Mouse (Mus musculus) heart, adult 2 months (tissue): ENCODE measurements around the gene Lcp2. TPM values are rescaled to one million over a fixed set of nuclear protein-coding genes. Genes with fewer than 3 reads are reported as not detected.

Experiments used
- DNase-seq, 2 experiments: peaks; one replicate each; pipeline ENCODE4 v3.0.0; 2021
- H3K27ac ChIP-seq: fragments of 200-600 bp; 2 replicates; pipeline ENCODE4 v1.8.1; 2022
- H3K27me3 ChIP-seq: fragments of 200-500 bp; 2 replicates; pipeline ENCODE4 v1.6.1; 2012; ENCODE audit warnings: mild to moderate bottlenecking, low read length, inconsistent platforms, mixed read lengths; ENCODE audit not compliant: control insufficient read depth, insufficient read depth
- H3K36me3 ChIP-seq: fragments of 200-500 bp; 2 replicates; pipeline ENCODE4 v1.6.1; 2012; ENCODE audit warnings: low read length, inconsistent platforms; ENCODE audit not compliant: control insufficient read depth, insufficient read depth
- H3K4me1 ChIP-seq: fragments of 200-500 bp; 2 replicates; pipeline ENCODE4 v1.6.1; 2011; ENCODE audit warnings: low read length; ENCODE audit not compliant: control insufficient read depth, insufficient read depth
- H3K4me3 ChIP-seq: fragments of 200-600 bp; 2 replicates; pipeline ENCODE4 v1.8.1; 2022
- H3K79me2 ChIP-seq: fragments of 200-500 bp; replicated peaks from 2 replicates; pipeline ENCODE4 v1.6.1; 2012; ENCODE audit warnings: mild to moderate bottlenecking, inconsistent platforms, low read length, moderate library complexity, mixed read lengths; ENCODE audit not compliant: control insufficient read depth, insufficient read depth
- H3K9ac ChIP-seq: fragments of 200-500 bp; 2 replicates; pipeline ENCODE4 v1.6.1; 2012; ENCODE audit warnings: low read depth, mild to moderate bottlenecking, control low read depth, inconsistent platforms, low read length, mixed read lengths
- CTCF ChIP-seq: fragments of 200-600 bp; IDR thresholded peaks from 2 replicates; pipeline ENCODE4 v1.8.1; 2022; ENCODE audit warnings: antibody characterized with exemption, mild to moderate bottlenecking, moderate library complexity
- EP300 ChIP-seq: fragments of 200-500 bp; IDR thresholded peaks from 2 replicates; pipeline ENCODE4 v1.6.1; 2011; ENCODE audit warnings: low read depth, low read length, control low read depth; ENCODE audit not compliant: insufficient read depth
- POLR2A ChIP-seq: fragments of 200-500 bp; IDR thresholded peaks from 2 replicates; pipeline ENCODE4 v1.6.1; 2011; ENCODE audit warnings: mild to moderate bottlenecking, low read depth, low read length, control low read depth; ENCODE audit not compliant: insufficient read depth
- WGBS: fragments of 180-500 bp; shearing (Covaris S2); methylation state at CpG from one replicate; pipeline ENCODE4 v1.1.7; 2018; 5-methylcytosine and 5-hydroxymethylcytosine counted together
- intact Hi-C: fragments of 180-260 bp; cut with DNase I; formaldehyde crosslinking; loops from one replicate; pipeline ENCODE4 v1.15.1; 2025
- polyA plus RNA-seq: library from polyadenylated mRNA; depleted of rRNA; stranded (reverse); fragments of >200 nt; gene quantifications from 2 replicates; pipeline ENCODE4 v1.2.3, GENCODE M21; 2012
- total RNA-seq, 2 experiments: library from RNA; stranded (reverse); gene quantifications; 2 replicates each; pipeline ENCODE4 v1.2.3; 2021

The Lcp2 gene
- total and polyA plus RNA-seq, 3 experiments = 1.6 to 1.8 (median 1.7) TPM

DNA sequence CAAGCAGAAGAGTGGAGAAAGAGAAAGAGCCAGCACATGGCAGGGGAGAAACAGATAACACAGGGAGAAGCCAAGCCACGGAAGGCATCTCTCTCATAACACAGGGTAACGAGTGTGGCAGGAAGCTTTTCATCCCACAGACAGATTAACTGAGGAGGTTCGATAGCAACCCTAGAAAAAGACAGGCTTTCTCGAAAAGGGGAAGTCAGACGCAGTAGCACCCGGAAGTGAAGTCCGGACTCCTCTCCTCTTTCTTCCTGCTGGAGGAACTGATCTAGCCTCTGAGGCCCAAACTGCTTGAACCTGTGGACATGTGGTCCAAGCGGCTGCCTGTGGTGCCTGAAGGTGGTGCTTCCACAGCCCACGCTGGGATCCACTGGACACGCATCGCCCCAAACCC is 38.5 kb upstream of the Lcp2 start:
- Histone ChIP-seq H3K36me3 (no peaks in the 10 kb centered on the region), H3K4me3 (no peak overlapping the region), H3K9ac (no peak overlapping the region), H3K27me3 (no peaks in the 10 kb centered on the region), H3K79me2 (no peaks in the 10 kb centered on the region), H3K4me1 (peaks cover 6% of the 10 kb centered on the region), H3K27ac (no peak overlapping the region)
- DNase-seq = peak in 1 of 2 experiments; percentile 45
- TF ChIP-seq CTCF (no peak), POLR2A (no peak), EP300 (no peak)
- 59% methylated on average over 11 of the region's 11 CpGs for WGBS
- intact Hi-C loops = no loop called here

DNA sequence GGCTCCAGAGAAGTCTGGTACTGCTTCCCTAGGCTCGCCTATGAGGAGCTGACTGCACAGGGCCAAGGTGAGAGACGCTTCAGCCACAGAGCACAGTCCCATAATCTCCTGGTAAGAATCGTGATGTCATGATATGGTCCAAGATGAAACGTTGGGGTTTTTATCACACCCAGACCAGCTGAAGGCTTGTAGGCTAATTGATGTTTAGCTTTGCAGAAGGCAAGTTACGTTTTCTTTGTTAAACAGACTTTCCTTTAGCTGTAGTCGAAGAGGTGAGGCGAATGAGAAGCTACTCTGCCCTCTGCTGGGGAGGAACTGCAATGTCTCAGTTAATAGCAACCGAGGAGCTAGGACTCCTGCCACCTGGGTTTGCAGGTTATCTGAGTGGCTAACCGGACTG is 38.0 kb upstream of the Lcp2 start:
- Histone ChIP-seq H3K4me1 (peaks cover 6% of the 10 kb centered on the region), H3K79me2 (no peaks in the 10 kb centered on the region), H3K36me3 (no peaks in the 10 kb centered on the region), H3K27me3 (no peaks in the 10 kb centered on the region), H3K4me3 (no peak overlapping the region), H3K27ac (no peak overlapping the region), H3K9ac (no peak overlapping the region)
- WGBS = 41% methylated on average over 9 of the region's 9 CpGs
- peak; percentile 78 for TF ChIP-seq CTCF
- no peak for TF ChIP-seq POLR2A
- 0 out of 2 replicates have a peak, but pooled peaks have one; percentile 32 for TF ChIP-seq EP300
- intact Hi-C loops = no loop called here
- DNase-seq = peak; percentile 36 to 37

DNA sequence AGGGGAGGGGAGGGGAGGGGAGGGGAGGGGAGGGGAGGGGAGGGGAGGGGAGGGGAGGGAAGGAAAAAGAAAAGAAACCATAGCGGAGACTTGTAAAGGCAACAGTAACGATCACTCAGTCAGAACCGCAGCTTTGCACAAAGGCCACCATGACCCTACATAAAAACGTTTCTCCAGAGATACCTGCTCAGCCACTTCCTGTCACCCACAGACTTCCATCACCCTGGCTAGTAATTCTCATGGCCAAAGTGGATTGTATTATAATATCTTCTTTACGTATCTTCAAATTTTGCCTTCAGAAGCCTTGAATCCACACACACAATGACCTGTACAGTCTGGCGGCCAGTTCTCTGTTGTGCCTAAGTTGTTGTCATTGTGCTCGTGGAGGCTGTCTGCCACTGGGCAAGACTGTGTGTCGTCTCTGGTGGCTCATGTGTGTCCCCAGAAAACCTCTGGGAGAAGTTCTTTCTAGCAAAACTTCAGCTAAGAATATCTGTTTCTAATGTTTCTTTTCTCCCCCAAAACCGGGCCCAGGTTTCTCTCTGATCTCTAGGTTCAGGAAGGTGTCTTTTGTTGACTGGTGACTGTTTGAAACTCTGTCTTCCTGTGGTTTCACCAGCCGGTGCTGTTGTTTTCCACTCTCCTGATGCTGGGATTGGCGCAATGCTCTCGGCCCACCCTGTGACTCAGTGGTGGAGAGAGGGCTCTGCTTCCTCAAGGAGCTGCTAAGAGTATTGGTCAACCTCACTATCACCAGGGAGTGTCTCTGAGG is 37.2 kb upstream of the Lcp2 start:
- TF ChIP-seq POLR2A (no peak), EP300 (no peak), CTCF (no peak)
- Histone ChIP-seq H3K4me1 (peaks cover 6% of the 10 kb centered on the region), H3K79me2 (no peaks in the 10 kb centered on the region), H3K27me3 (no peaks in the 10 kb centered on the region), H3K9ac (no peak overlapping the region), H3K27ac (no peak overlapping the region), H3K4me3 (no peak overlapping the region), H3K36me3 (no peaks in the 10 kb centered on the region)
- WGBS = 72% methylated on average over 11 of the region's 12 CpGs
- intact Hi-C loops = loop anchor here (5.0 kb wide), 1 partner anchor 108 kb away; no protein-coding TSS in a partner anchor
- DNase-seq = peak in 1 of 2 experiments; percentile 25

DNA sequence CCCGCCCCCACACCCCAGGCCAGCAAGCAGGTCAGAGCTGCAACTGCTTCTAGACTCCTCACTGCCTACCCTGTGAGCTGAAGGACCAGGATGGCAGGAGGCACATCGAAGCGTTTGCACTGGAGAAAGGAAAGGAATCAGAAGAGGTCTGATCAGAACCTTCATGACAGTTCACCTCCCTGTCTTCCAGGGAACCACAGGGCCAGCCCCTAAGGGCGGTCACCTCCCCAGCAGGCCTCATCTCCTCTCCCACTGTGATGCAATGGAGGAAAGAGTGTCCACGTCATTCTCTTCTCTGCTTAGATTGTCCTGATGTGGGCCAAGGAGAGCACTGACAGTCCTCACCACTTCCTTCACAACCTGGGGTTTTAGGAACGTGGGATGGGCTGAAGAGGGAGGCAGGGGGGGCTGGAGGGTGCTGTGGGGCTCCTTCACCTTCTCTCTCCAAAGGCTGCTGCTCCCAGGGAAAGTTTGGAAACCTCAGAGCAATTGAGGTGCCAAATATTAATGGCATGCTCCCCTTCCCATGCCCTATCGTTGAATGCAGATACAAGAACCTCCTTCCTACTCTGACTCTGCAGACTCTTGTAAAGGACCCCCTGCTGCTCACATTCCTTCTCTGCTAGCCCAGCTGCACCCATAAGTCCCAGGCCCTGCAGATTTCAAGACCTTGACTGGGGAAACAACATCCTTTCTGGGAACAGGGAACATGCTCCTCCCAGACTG is 36.4 kb upstream of the Lcp2 start:
- peak overlapping the region; percentile 23; the same call in 1 of the 2 replicates for H3K27ac ChIP-seq
- intact Hi-C loops = loop anchor here (5.0 kb wide), 1 partner anchor 107 kb away; no protein-coding TSS in a partner anchor
- TF ChIP-seq CTCF (no peak), POLR2A (no peak), EP300 (no peak)
- H3K9ac ChIP-seq = no peak overlapping the region
- H3K27me3 ChIP-seq = no peaks in the 10 kb centered on the region
- H3K36me3 ChIP-seq = no peaks in the 10 kb centered on the region
- DNase-seq = peak in 1 of 2 experiments; percentile 29
- H3K79me2 ChIP-seq = no peaks in the 10 kb centered on the region
- H3K4me1 ChIP-seq = peaks cover 6% of the 10 kb centered on the region
- H3K4me3 ChIP-seq = no peak overlapping the region
- WGBS = 53% methylated on average over 7 of the region's 7 CpGs

DNA sequence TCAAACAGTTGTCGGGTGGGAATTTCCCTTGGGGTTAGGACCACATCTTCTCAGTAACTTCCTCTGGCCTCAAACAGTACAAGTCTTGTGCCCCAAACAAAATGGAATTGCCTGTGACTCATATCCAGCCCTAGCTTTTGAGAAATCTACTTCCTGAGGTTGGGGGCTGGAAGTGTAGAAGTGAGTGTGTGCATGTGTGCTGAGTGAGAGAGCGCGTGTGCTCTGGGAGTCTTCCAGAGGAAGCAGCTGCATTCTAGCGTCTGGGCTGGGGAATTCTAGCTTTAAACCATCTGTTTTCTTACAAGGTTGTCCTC is 35.9 kb upstream of the Lcp2 start:
- H3K4me3 ChIP-seq = no peak overlapping the region
- 33% methylated on average over 4 of the region's 4 CpGs for whole genome bisulfite sequencing
- DNase-seq = peak; percentile 39 to 68
- H3K4me1 ChIP-seq = peaks cover 6% of the 10 kb centered on the region
- no peak overlapping the region for H3K9ac ChIP-seq
- H3K36me3 ChIP-seq = no peaks in the 10 kb centered on the region
- intact Hi-C loops = loop anchor here (5.0 kb wide), 1 partner anchor 106 kb away; no protein-coding TSS in a partner anchor
- TF ChIP-seq CTCF = no peak
- 0 out of 2 replicates have a peak, but pooled peaks have one; percentile 26 for TF ChIP-seq EP300
- peak overlapping the region; percentile 23; the same call in 1 of the 2 replicates for H3K27ac ChIP-seq
- no peaks in the 10 kb centered on the region for H3K27me3 ChIP-seq
- no peaks in the 10 kb centered on the region for H3K79me2 ChIP-seq

DNA sequence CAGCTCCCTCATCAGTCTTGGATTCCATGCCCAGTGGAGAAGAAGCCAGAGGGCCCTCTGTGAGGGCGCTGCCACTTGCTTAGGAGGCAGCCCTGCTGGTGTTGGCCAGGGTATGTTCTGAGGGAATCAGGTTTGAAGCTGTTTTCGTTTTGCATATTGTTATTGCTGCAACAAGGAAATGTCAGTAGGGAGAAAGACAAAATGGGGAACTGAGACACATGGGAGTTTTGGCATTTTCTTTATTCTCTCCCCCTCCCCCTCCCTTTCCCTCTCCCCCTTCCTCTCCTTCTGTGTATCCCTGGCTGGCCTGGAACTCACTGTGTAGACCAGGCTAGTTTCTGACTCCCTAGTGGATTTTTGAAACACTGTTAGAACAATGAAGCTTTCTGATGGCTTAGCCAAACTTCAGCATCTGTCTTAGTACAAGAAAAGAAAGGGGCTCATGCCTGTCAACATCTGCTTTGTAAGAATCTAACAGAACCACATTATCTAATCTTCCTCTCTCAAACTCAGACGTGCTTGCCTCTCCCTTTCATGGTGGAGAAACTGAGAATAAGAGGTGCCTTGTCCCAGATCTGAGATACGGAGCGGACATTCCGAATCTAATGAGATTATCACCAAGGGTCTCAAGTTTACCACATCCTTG is 34.6 kb upstream of the Lcp2 start:
- H3K27me3 ChIP-seq = no peaks in the 10 kb centered on the region
- no peaks in the 10 kb centered on the region for H3K79me2 ChIP-seq
- H3K9ac ChIP-seq = no peak overlapping the region
- 53% methylated on average over 6 of the region's 6 CpGs for WGBS
- intact Hi-C loops = loop anchor here (5.0 kb wide), 1 partner anchor 105 kb away; no protein-coding TSS in a partner anchor
- H3K4me1 ChIP-seq = peaks cover 6% of the 10 kb centered on the region
- no peak overlapping the region for H3K27ac ChIP-seq
- no peak for DNase-seq
- H3K36me3 ChIP-seq = no peaks in the 10 kb centered on the region
- H3K4me3 ChIP-seq = no peak overlapping the region
- TF ChIP-seq EP300 = no peak
- TF ChIP-seq POLR2A = no peak
- no peak for TF ChIP-seq CTCF
